Mouse (Mus musculus): ENCODE measurements around the gene Pdcd4. TPM values are rescaled to one million over a fixed set of nuclear protein-coding genes. Genes with fewer than 3 reads are reported as not detected.

Gene Pdcd4
- polyA plus RNA-seq, 1 experiment from 2014 or later, result 37.9 TPM

DNA sequence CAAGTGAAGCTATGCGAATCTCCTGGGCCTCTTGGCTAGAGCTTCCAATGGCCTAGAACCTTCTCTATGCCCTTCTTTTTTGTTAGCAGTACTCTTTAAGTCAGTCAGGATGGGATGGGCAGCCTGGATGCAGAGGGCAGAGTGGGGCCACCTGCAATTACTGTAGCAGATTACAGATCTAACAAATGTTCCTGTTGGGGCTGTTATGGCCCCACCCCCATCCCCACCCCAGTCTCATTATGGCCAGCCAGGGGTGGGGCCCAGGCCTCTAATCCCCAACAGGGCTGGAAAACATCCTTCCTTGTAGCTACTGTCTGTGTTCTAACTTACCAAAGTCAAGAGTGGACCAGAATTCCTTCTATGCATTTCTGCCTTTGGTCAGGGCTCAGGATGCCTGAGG, 23.2 kb upstream of the Pdcd4 start:
- Histone ChIP-seq H3K4me3 (ENCODE audit: low read length) (no peak overlapping the region), H3K9me3 (replicated peaks; ENCODE audit: control insufficient read depth, low read length) (no peaks in the 10 kb centered on the region), H3K4me1 (ENCODE audit: control insufficient read depth, insufficient read depth, low read length) (no peaks in the 10 kb centered on the region), H3K27me3 (ENCODE audit: control insufficient read depth, insufficient read depth, low read length) (no peaks in the 10 kb centered on the region), H3K27ac (ENCODE audit: low read length) (no peak overlapping the region), H3K4me2 (ENCODE audit: low read depth, low read length) (no peak overlapping the region), H3K9ac (ENCODE audit: low read length) (no peak overlapping the region), H3K36me3 (ENCODE audit: control insufficient read depth, insufficient read depth) (peaks cover 9% of the 10 kb centered on the region; the same call in 1 of the 2 replicates)
- no peak for ATAC-seq (replicated peaks; ENCODE audit: extremely low read depth, insufficient read depth, low FRiP score)
- 93% methylated on average over 1 of the region's 1 CpGs for WGBS

DNA sequence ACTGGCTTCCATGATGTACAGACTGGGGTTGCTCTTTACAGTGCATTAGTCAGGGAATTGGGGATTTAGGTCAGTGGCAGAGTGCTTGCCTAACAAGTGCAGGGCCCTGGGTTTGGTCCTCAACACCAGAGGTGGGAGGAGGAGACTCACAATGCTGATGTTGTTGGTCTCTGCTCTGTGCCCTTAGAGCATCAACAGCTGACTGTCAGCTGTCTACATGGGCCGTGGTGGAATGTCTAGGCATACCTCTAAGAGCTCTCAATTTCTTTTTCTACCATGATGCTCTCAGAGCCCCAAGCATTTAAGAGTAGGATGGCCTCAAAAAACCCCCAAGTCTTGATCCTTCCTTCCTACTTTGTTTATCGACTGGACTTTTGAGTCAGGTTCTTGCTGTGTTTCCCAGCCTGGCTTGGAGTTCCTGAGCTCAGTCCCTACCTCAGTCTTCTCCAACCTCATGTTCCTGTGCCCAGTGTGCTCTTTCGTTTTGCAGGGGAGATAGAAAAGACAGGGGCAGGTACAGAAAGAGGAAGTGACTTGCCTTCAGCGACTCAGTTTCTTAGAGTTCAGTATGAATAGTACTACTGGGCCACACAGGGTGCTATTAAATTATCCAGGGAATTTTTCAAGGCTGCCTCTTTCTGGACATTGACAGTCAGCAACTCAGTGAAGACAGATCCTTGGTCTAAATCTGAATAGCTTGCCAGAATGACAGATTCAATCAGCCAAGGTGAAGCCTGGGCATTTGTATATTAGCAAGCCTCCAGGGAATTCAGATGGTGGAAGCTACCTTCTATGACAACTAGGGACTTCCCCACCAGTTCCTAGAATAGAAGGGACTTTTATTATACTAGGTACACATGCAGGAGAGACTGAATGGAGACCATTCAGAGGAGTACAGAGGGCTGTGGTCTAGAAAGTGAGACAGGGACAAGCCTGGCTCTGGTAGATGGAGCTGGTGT, 22.3 kb upstream of the Pdcd4 start:
- H3K9ac ChIP-seq (ENCODE audit: low read length), result no peak overlapping the region
- no peak for ATAC-seq (replicated peaks; ENCODE audit: extremely low read depth, insufficient read depth, low FRiP score)
- H3K36me3 ChIP-seq (ENCODE audit: control insufficient read depth, insufficient read depth), result peaks cover 5% of the 10 kb centered on the region; the same call in 1 of the 2 replicates
- WGBS, result 65% methylated on average over 4 of the region's 4 CpGs
- no peaks in the 10 kb centered on the region for H3K4me1 ChIP-seq (ENCODE audit: control insufficient read depth, insufficient read depth, low read length)
- H3K9me3 ChIP-seq (replicated peaks; ENCODE audit: control insufficient read depth, low read length), result no peaks in the 10 kb centered on the region
- no peaks in the 10 kb centered on the region for H3K27me3 ChIP-seq (ENCODE audit: control insufficient read depth, insufficient read depth, low read length)
- no peak overlapping the region for H3K4me3 ChIP-seq (ENCODE audit: low read length)
- no peak overlapping the region for H3K27ac ChIP-seq (ENCODE audit: low read length)
- H3K4me2 ChIP-seq (ENCODE audit: low read depth, low read length), result no peak overlapping the region

DNA sequence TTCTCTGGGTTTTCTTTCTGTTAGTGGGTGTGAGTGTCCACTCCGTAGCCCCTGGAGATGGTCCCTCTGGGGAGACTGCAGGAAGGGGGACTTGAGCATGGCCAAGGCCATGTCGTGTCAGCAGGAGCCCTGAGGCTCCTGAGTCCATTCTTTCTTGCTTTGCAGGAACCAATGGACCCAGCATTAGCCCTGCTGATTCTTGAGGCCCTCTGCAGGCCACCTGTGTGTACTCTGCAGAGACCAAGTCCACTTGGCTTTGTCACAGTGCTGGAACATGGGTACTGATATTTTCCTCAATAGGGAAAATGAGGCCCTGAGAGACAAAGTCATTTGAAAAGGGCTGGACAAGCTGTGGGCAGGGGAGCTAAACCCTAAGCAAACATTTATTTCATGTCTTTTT, 21.5 kb upstream of the Pdcd4 start:
- ATAC-seq (replicated peaks; ENCODE audit: extremely low read depth, insufficient read depth, low FRiP score), result no peak
- WGBS, result 50% methylated on average over 2 of the region's 2 CpGs
- Histone ChIP-seq H3K9ac (ENCODE audit: low read length) (no peak overlapping the region), H3K4me1 (ENCODE audit: control insufficient read depth, insufficient read depth, low read length) (no peaks in the 10 kb centered on the region), H3K4me3 (ENCODE audit: low read length) (no peak overlapping the region), H3K36me3 (ENCODE audit: control insufficient read depth, insufficient read depth) (no peaks in the 10 kb centered on the region), H3K27me3 (ENCODE audit: control insufficient read depth, insufficient read depth, low read length) (no peaks in the 10 kb centered on the region), H3K27ac (ENCODE audit: low read length) (no peak overlapping the region), H3K4me2 (ENCODE audit: low read depth, low read length) (no peak overlapping the region), H3K9me3 (replicated peaks; ENCODE audit: control insufficient read depth, low read length) (no peaks in the 10 kb centered on the region)

DNA sequence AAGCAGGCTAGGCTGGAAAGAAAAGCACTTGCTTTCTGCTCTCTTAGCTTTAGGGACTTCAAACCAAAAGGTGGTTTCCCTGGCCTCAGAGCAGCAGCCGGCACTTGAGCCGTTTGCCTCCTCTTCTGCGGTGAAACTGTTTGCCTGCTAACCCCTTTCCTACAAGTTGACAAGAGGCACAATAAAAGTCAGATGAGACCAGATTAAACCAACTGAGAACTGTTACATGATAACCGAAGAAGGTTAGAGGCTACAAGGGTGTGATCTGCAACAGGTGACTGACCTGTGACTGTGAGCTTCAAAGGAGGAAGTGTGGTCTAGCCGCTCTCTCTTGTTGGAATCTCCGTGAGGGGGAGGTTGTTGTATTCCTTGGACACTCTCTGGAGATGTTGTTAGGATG, 20.5 kb upstream of the Pdcd4 start:
- no peak overlapping the region for H3K27ac ChIP-seq (ENCODE audit: low read length)
- no peaks in the 10 kb centered on the region for H3K27me3 ChIP-seq (ENCODE audit: control insufficient read depth, insufficient read depth, low read length)
- no peak overlapping the region for H3K9ac ChIP-seq (ENCODE audit: low read length)
- 86% methylated on average over 6 of the region's 6 CpGs for WGBS
- no peak overlapping the region for H3K4me3 ChIP-seq (ENCODE audit: low read length)
- no peaks in the 10 kb centered on the region for H3K4me1 ChIP-seq (ENCODE audit: control insufficient read depth, insufficient read depth, low read length)
- H3K36me3 ChIP-seq (ENCODE audit: control insufficient read depth, insufficient read depth), result no peaks in the 10 kb centered on the region
- no peak for ATAC-seq (replicated peaks; ENCODE audit: extremely low read depth, insufficient read depth, low FRiP score)
- no peaks in the 10 kb centered on the region for H3K9me3 ChIP-seq (replicated peaks; ENCODE audit: control insufficient read depth, low read length)
- H3K4me2 ChIP-seq (ENCODE audit: low read depth, low read length), result no peak overlapping the region

DNA sequence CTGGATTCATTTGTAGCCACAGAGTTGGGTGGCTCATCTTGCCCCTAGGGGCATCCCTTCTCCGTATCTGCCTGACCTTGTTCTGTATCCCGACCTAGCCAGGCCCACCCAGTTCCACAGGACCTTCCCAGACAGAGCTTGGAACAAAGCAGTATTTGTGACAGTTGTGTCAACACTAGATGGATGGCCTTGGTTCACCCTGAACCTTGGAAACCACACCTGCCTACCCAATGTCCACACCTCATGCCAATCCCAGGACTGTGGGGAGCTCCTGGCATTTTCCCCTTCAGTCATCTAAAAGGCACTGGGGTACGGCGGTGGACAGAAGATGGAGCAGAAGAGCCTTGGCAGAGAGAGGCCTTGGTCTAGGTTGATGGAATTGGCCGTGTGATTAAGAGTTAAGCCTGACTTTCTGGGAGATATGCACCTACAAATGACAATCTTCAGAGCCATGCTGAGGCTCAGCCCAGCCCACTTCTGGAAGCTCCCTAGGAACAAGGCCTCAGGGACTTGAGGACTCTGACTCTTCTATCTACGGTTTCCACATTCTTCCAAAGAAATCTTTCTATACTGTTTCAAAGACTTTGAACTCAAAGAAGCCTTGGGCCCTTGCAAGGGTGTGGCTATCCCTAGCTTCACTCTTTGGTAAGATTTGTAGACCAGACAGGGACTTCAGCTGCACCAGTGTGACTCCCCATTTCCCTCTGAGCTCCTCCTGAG, 18.9 kb upstream of the Pdcd4 start:
- no peaks in the 10 kb centered on the region for H3K9me3 ChIP-seq (replicated peaks; ENCODE audit: control insufficient read depth, low read length)
- 83% methylated on average over 6 of the region's 6 CpGs for WGBS
- no peak overlapping the region for H3K9ac ChIP-seq (ENCODE audit: low read length)
- H3K36me3 ChIP-seq (ENCODE audit: control insufficient read depth, insufficient read depth), result no peaks in the 10 kb centered on the region
- H3K4me3 ChIP-seq (ENCODE audit: low read length), result no peak overlapping the region
- no peak for ATAC-seq (replicated peaks; ENCODE audit: extremely low read depth, insufficient read depth, low FRiP score)
- no peaks in the 10 kb centered on the region for H3K4me1 ChIP-seq (ENCODE audit: control insufficient read depth, insufficient read depth, low read length)
- H3K27me3 ChIP-seq (ENCODE audit: control insufficient read depth, insufficient read depth, low read length), result no peaks in the 10 kb centered on the region
- H3K27ac ChIP-seq (ENCODE audit: low read length), result no peak overlapping the region
- no peak overlapping the region for H3K4me2 ChIP-seq (ENCODE audit: low read depth, low read length)

DNA sequence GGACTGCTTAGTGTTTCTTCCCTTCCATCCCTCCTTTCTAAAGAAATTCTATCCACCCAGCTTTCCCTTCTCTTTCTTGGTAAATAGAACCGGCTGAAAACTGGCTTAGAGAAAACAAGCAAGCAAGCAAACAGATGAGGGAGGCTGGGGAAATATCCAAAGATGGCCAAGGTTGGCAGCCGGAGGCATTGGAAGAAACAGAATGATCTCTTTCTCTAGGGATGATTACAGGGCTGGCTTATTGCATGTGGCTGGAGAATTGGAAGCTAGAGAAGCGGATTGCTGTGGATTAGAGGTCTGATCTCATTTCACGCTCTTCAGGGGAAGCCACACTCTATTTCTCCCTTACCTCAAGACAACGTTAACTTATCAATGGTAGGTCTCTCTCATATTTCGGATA, 16.8 kb upstream of the Pdcd4 start:
- Histone ChIP-seq H3K4me1 (ENCODE audit: control insufficient read depth, insufficient read depth, low read length) (no peaks in the 10 kb centered on the region), H3K9me3 (replicated peaks; ENCODE audit: control insufficient read depth, low read length) (peaks cover 3% of the 10 kb centered on the region; the same call in 1 of the 2 replicates), H3K4me2 (ENCODE audit: low read depth, low read length) (no peak overlapping the region), H3K27me3 (ENCODE audit: control insufficient read depth, insufficient read depth, low read length) (no peaks in the 10 kb centered on the region), H3K27ac (ENCODE audit: low read length) (no peak overlapping the region), H3K36me3 (ENCODE audit: control insufficient read depth, insufficient read depth) (no peaks in the 10 kb centered on the region), H3K4me3 (ENCODE audit: low read length) (no peak overlapping the region), H3K9ac (ENCODE audit: low read length) (no peak overlapping the region)
- 79% methylated on average over 6 of the region's 6 CpGs for WGBS
- ATAC-seq (replicated peaks; ENCODE audit: extremely low read depth, insufficient read depth, low FRiP score), result no peak

DNA sequence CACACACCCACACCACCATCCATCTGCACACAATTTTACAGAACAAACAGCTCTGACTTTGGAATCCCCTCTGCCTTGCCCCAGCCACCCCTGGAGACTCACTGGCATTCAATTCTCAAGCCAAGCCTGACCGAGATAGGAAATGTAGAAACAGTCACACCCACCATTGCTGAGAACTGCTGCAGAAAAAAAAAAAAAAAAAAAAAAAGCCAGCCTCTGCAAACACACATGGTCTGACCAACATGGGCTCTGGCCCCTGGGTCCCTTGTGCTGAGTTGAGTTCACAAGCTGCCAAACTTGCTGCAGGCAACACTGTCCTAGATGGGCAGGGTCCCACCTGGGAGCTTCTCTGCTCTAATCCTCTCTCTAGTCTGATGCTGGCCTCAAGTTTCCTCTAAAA, 14.3 kb upstream of the Pdcd4 start:
- H3K4me1 ChIP-seq (ENCODE audit: control insufficient read depth, insufficient read depth, low read length), result no peaks in the 10 kb centered on the region
- no peaks in the 10 kb centered on the region for H3K27me3 ChIP-seq (ENCODE audit: control insufficient read depth, insufficient read depth, low read length)
- no peak overlapping the region for H3K9ac ChIP-seq (ENCODE audit: low read length)
- H3K27ac ChIP-seq (ENCODE audit: low read length), result no peak overlapping the region
- peaks cover 3% of the 10 kb centered on the region; the same call in 1 of the 2 replicates for H3K9me3 ChIP-seq (replicated peaks; ENCODE audit: control insufficient read depth, low read length)
- no peak overlapping the region for H3K4me2 ChIP-seq (ENCODE audit: low read depth, low read length)
- WGBS, result 41% methylated on average over 1 of the region's 1 CpGs
- ATAC-seq (replicated peaks; ENCODE audit: extremely low read depth, insufficient read depth, low FRiP score), result no peak
- no peaks in the 10 kb centered on the region for H3K36me3 ChIP-seq (ENCODE audit: control insufficient read depth, insufficient read depth)
- H3K4me3 ChIP-seq (ENCODE audit: low read length), result no peak overlapping the region

DNA sequence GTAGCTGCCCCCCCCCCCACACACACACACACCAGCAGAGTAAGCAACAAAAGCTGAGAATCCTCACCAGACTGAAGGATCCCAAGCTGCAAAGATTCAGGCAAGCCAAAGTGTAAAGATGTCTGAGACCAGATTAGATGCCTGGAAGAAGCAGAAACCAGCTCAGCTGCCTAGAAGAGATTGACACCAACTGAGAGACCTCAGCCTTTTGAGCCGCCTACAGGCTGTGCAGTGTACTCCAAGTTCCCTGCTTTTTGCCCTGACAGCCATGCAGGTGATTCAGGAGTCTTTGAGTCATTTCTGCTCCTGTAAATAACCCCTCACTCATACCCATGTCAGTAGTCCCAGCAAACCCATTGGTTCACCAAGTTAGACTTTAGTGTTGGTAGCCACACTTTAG, 11.6 kb upstream of the Pdcd4 start:
- H3K4me3 ChIP-seq (ENCODE audit: low read length), result no peak overlapping the region
- 71% methylated on average over 1 of the region's 1 CpGs for WGBS
- H3K4me2 ChIP-seq (ENCODE audit: low read depth, low read length), result no peak overlapping the region
- no peak overlapping the region for H3K27ac ChIP-seq (ENCODE audit: low read length)
- H3K9me3 ChIP-seq (replicated peaks; ENCODE audit: control insufficient read depth, low read length), result peaks cover 3% of the 10 kb centered on the region; the same call in 1 of the 2 replicates
- H3K36me3 ChIP-seq (ENCODE audit: control insufficient read depth, insufficient read depth), result no peaks in the 10 kb centered on the region
- H3K4me1 ChIP-seq (ENCODE audit: control insufficient read depth, insufficient read depth, low read length), result no peaks in the 10 kb centered on the region
- ATAC-seq (replicated peaks; ENCODE audit: extremely low read depth, insufficient read depth, low FRiP score), result no peak
- H3K27me3 ChIP-seq (ENCODE audit: control insufficient read depth, insufficient read depth, low read length), result no peaks in the 10 kb centered on the region
- H3K9ac ChIP-seq (ENCODE audit: low read length), result no peak overlapping the region

DNA sequence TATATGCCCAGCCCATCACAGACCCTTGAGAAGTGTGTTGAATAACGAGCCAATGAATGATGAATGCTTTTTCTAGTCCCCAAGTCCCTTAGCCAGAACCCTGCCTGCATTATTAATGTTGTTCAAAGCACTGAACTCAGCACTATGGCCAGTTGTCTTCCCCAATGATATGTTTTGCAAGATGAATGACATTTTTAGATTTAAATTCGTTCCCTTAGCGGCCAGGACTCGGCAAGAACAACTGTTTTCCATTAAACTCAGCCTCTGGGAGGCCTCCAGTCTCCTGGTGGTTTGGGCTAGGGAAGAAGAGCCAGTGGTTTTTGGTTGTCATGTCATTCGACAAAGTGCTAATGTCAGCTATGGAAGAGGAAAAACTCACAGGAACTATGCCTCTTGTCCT, 10.2 kb upstream of the Pdcd4 start:
- H3K27me3 ChIP-seq (ENCODE audit: control insufficient read depth, insufficient read depth, low read length), result no peaks in the 10 kb centered on the region
- WGBS, result 67% methylated on average over 5 of the region's 5 CpGs
- ATAC-seq (replicated peaks; ENCODE audit: extremely low read depth, insufficient read depth, low FRiP score), result no peak
- H3K4me3 ChIP-seq (ENCODE audit: low read length), result no peak overlapping the region
- H3K4me1 ChIP-seq (ENCODE audit: control insufficient read depth, insufficient read depth, low read length), result no peaks in the 10 kb centered on the region
- H3K9me3 ChIP-seq (replicated peaks; ENCODE audit: control insufficient read depth, low read length), result peaks cover 3% of the 10 kb centered on the region; the same call in 1 of the 2 replicates
- no peaks in the 10 kb centered on the region for H3K36me3 ChIP-seq (ENCODE audit: control insufficient read depth, insufficient read depth)
- no peak overlapping the region for H3K9ac ChIP-seq (ENCODE audit: low read length)
- H3K4me2 ChIP-seq (ENCODE audit: low read depth, low read length), result no peak overlapping the region
- H3K27ac ChIP-seq (ENCODE audit: low read length), result no peak overlapping the region

All from heart, embryonic 16.5 days (tissue).